8 mouse cellular contexts compared by ENCODE assay signal in genomic region chr7:141901825-141902224, GRCm38 (mm10). TPM values are rescaled to one million over a fixed set of nuclear protein-coding genes. Genes with fewer than 3 reads are reported as not detected.
DNase-seq lines count a peak whose midpoint lies in the region; ATAC-seq and TF ChIP-seq lines count a peak whose summit lies in the region.

No protein-coding gene starts in this region.

- H3K27me3 ChIP-seq in heart, embryonic 12.5 days (replicated peaks): peaks cover 27% of the 10 kb centered on the region
- no peaks in the 10 kb centered on the region for H3K27me3 ChIP-seq in E14TG2a.4 (ENCODE audit: insufficient read depth, low read length)
- H3K27me3 ChIP-seq in erythroblast, embryonic 14.5 days (ENCODE audit: control insufficient read depth): peaks cover 32% of the 10 kb centered on the region
- H3K27me3 ChIP-seq in limb, embryonic 11.5 days (ENCODE audit: control insufficient read depth, insufficient read depth, low read length): no peaks in the 10 kb centered on the region
- peaks cover 21% of the 10 kb centered on the region for H3K27me3 ChIP-seq in neural tube, embryonic 13.5 days

- intact Hi-C loops in heart, postnatal 10 days (cut with DNase I): no loop called here

- peak overlapping the region; percentile 81 for H3K27ac ChIP-seq in heart, embryonic 12.5 days (ENCODE audit: poor library complexity, severe bottlenecking)
- no peak overlapping the region for H3K27ac ChIP-seq in limb, embryonic 11.5 days (replicated peaks; ENCODE audit: low read depth, low read length)
- H3K27ac ChIP-seq in neural tube, embryonic 13.5 days (replicated peaks): peak overlapping the region; percentile 87

- H3K4me3 ChIP-seq in heart, embryonic 12.5 days: peak overlapping the region; percentile 100
- peak overlapping the region; percentile 96 for H3K4me3 ChIP-seq in E14TG2a.4 (replicated peaks; ENCODE audit: low read length)
- H3K4me3 ChIP-seq in erythroblast, embryonic 14.5 days (replicated peaks): peak overlapping the region; percentile 83
- H3K4me3 ChIP-seq in limb, embryonic 11.5 days (ENCODE audit: low read depth, low read length): peak overlapping the region; percentile 84
- H3K4me3 ChIP-seq in neural tube, embryonic 13.5 days: peak overlapping the region; percentile 92

- H3K9me3 ChIP-seq in heart, embryonic 12.5 days (replicated peaks): no peaks in the 10 kb centered on the region
- no peaks in the 10 kb centered on the region for H3K9me3 ChIP-seq in E14TG2a.4 (ENCODE audit: low read length)
- 0 out of 2 replicates have a peak, but pooled peaks cover 2% of the 10 kb centered on the region for H3K9me3 ChIP-seq in erythroblast, embryonic 14.5 days (ENCODE audit: control insufficient read depth, low read length)
- no peaks in the 10 kb centered on the region for H3K9me3 ChIP-seq in limb, embryonic 11.5 days (ENCODE audit: control insufficient read depth, low read length)
- H3K9me3 ChIP-seq in neural tube, embryonic 13.5 days: no peaks in the 10 kb centered on the region

- ATAC-seq in heart, embryonic 12.5 days (ENCODE audit: insufficient number of reproducible peaks, low FRiP score): peak; percentile 44
- peak; percentile 48; the same call in 1 of the 2 replicates for ATAC-seq in limb, embryonic 11.5 days (ENCODE audit: insufficient number of reproducible peaks, low FRiP score, low TSS enrichment, low read depth)
- ATAC-seq in neural tube, embryonic 13.5 days (ENCODE audit: low read depth): peak; percentile 66

- H3K4me1 ChIP-seq in heart, embryonic 12.5 days (replicated peaks): peaks cover 33% of the 10 kb centered on the region
- peaks cover 30% of the 10 kb centered on the region for H3K4me1 ChIP-seq in E14TG2a.4 (replicated peaks; ENCODE audit: low read depth, low read length)
- H3K4me1 ChIP-seq in erythroblast, embryonic 14.5 days (ENCODE audit: control insufficient read depth): peaks cover 46% of the 10 kb centered on the region
- H3K4me1 ChIP-seq in limb, embryonic 11.5 days (ENCODE audit: control insufficient read depth, insufficient read depth, low read length): peaks cover 7% of the 10 kb centered on the region; the same call in 1 of the 2 replicates
- H3K4me1 ChIP-seq in neural tube, embryonic 13.5 days (replicated peaks): peaks cover 40% of the 10 kb centered on the region

- peak overlapping the region; percentile 95 for H3K4me2 ChIP-seq in heart, embryonic 12.5 days
- peak overlapping the region; percentile 86 for H3K4me2 ChIP-seq in limb, embryonic 11.5 days (ENCODE audit: low read depth, severe bottlenecking)
- H3K4me2 ChIP-seq in neural tube, embryonic 13.5 days: peak overlapping the region; percentile 86

- 0% methylated on average over 16 of the region's 16 CpGs for WGBS in heart, embryonic 12.5 days
- 1% methylated on average over 16 of the region's 16 CpGs for WGBS in limb, embryonic 11.5 days
- WGBS in neural tube, embryonic 13.5 days: under 1% methylated on average over 16 of the region's 16 CpGs

- no peak for TF ChIP-seq CTCF in E14TG2a.4 (conservative IDR thresholded peaks at IDR 0.05; ENCODE audit: low read length)

- no peak for DNase-seq in heart, postnatal 10 days
- no peak for DNase-seq in limb, embryonic 11.5 days (ENCODE audit: low spot score)
- no peak for DNase-seq in urinary bladder, postnatal 4 days (ENCODE audit: low spot score in 2 of 2)
- DNase-seq in MN1 (ENCODE audit: low spot score): no peak

- H3K9ac ChIP-seq in heart, embryonic 12.5 days: peak overlapping the region; percentile 97
- peak overlapping the region; percentile 86 for H3K9ac ChIP-seq in limb, embryonic 11.5 days (ENCODE audit: low read length)
- peak overlapping the region; percentile 97 for H3K9ac ChIP-seq in neural tube, embryonic 13.5 days

- H3K36me3 ChIP-seq in heart, embryonic 12.5 days: no peaks in the 10 kb centered on the region
- peaks cover 27% of the 10 kb centered on the region for H3K36me3 ChIP-seq in E14TG2a.4 (ENCODE audit: insufficient read depth, low read length)
- peaks cover 30% of the 10 kb centered on the region for H3K36me3 ChIP-seq in erythroblast, embryonic 14.5 days (ENCODE audit: control insufficient read depth)
- H3K36me3 ChIP-seq in limb, embryonic 11.5 days (ENCODE audit: control insufficient read depth, insufficient read depth, low read length): no peaks in the 10 kb centered on the region
- H3K36me3 ChIP-seq in neural tube, embryonic 13.5 days: no peaks in the 10 kb centered on the region

RNA-seq across cellular contexts. Expression of gene Tollip, which starts 16.5 kb away (rescaled TPM):
- 41.1 and 41.3 TPM in 2 replicates for polyA plus RNA-seq in heart, embryonic 12.5 days (2016; fragmentation: Nextera tagmentation; extraction: Ambion mirVana)
- 10 to 100 TPM; 47.2 to 47.7 TPM for total RNA-seq in heart, postnatal 10 days (2021)
- 3.3 and 4.2 TPM in 2 replicates for polyA plus RNA-seq in erythroblast, embryonic 14.5 days (2012)
- polyA plus RNA-seq in limb, embryonic 11.5 days (2014; fragmentation: Nextera tagmentation; extraction: Ambion mirVana): 38.0 and 38.8 TPM in 2 replicates
- 66.8 and 68.9 TPM in 2 replicates for polyA plus RNA-seq in neural tube, embryonic 13.5 days (2015; fragmentation: Nextera tagmentation; extraction: Ambion mirVana)

RNA-seq across cellular contexts. Expression of gene Brsk2, which starts 47.7 kb away (rescaled TPM):
- 0.40 TPM in 2 replicates for polyA plus RNA-seq in heart, embryonic 12.5 days (2016; fragmentation: Nextera tagmentation; extraction: Ambion mirVana)
- under 1 TPM; 0.29 to 0.50 TPM for total RNA-seq in heart, postnatal 10 days (2021)
- 0.02 TPM in 1 of 2 replicates, not detected in the other for polyA plus RNA-seq in erythroblast, embryonic 14.5 days (2012)
- 0.49 and 0.51 TPM in 2 replicates for polyA plus RNA-seq in limb, embryonic 11.5 days (2014; fragmentation: Nextera tagmentation; extraction: Ambion mirVana)
- polyA plus RNA-seq in neural tube, embryonic 13.5 days (2015; fragmentation: Nextera tagmentation; extraction: Ambion mirVana): 20.1 and 20.6 TPM in 2 replicates

Comparison
In these comparisons a context has a peak if more than half of its experiments do, and no peak if none do; other contexts are left out.
1. RNA of gene Brsk2, which starts 47.7 kb away (polyA plus RNA-seq): 20.1 to 20.6 TPM in neural tube, embryonic 13.5 days; 0.49 to 0.51 TPM in limb, embryonic 11.5 days, 0.40 TPM in heart, embryonic 12.5 days and 0.02 TPM in erythroblast, embryonic 14.5 days; every median in the first group is over 10 times any median in the second.
2. Peak in every context shown above with its lines, with median percentiles within 50 percentile points of each other: ATAC-seq, H3K4me2 ChIP-seq, H3K4me3 ChIP-seq and H3K9ac ChIP-seq.